Mouse (Mus musculus) MEL (cell line): ENCODE measurements around the gene Sp110. TPM values are rescaled to one million over a fixed set of nuclear protein-coding genes. Genes with fewer than 3 reads are reported as not detected.
A peak's percentile ranks its signal among the peaks of the same experiment; 100 is the strongest.
"Not testable (repeated sequence)": the region's sequence is repeated elsewhere in the genome, so short reads cannot be mapped to it uniquely, and the experiment has no call there.

Experiments
- DNase-seq: peaks from one replicate; pipeline ENCODE4 v3.0.0; 2011; ENCODE audit warnings: low read depth, low spot score
- H3K27ac ChIP-seq: 2 replicates; pipeline ENCODE4 v1.5.1; 2012; ENCODE audit warnings: low read depth, mild to moderate bottlenecking, control low read depth, low read length, moderate library complexity; ENCODE audit not compliant: control insufficient read depth
- H3K27me3 ChIP-seq, 2 experiments: fragments of 150-350 bp in 1 of 2; sonication (generic) in 1 of 2; 2 replicates each; pipeline ENCODE4 v1.6.1; 2012; ENCODE audit warnings: low read length in 2 of 2, mild to moderate bottlenecking in 2 of 2, improper control_type of control experiment in 1 of 2, moderate library complexity in 1 of 2; ENCODE audit not compliant: insufficient read depth in 2 of 2, control insufficient read depth in 1 of 2
- H3K36me3 ChIP-seq, 2 experiments: 2 replicates each; pipeline ENCODE4 v1.6.1; 2012 to 2014; ENCODE audit warnings: low read length in 2 of 2, improper control_type of control experiment in 1 of 2, inconsistent platforms in 1 of 2, mild to moderate bottlenecking in 1 of 2; ENCODE audit not compliant: insufficient read depth in 2 of 2, control insufficient read depth in 1 of 2
- H3K4me1 ChIP-seq, 2 experiments: fragments of 150-350 bp in 1 of 2; sonication (generic) in 1 of 2; 2 replicates each; pipeline ENCODE4 v1.6.1; 2012; ENCODE audit warnings: low read length in 2 of 2, improper control_type of control experiment in 1 of 2, mild to moderate bottlenecking in 1 of 2; ENCODE audit not compliant: insufficient read depth in 2 of 2, control insufficient read depth in 1 of 2
- H3K4me3 ChIP-seq, 2 experiments: fragments of 150-350 bp in 1 of 2; sonication (generic) in 1 of 2; 2 replicates each; pipeline ENCODE4 v1.5.1; 2012; ENCODE audit warnings: low read depth in 2 of 2, low read length in 2 of 2, mild to moderate bottlenecking in 2 of 2, moderate library complexity in 2 of 2, control low read depth in 1 of 2, improper control_type of control experiment in 1 of 2; ENCODE audit not compliant: control insufficient read depth in 1 of 2, insufficient read depth in 1 of 2
- H3K79me2 ChIP-seq: 2 replicates; pipeline ENCODE4 v1.6.1; 2012; ENCODE audit warnings: mild to moderate bottlenecking, low read length, moderate library complexity; ENCODE audit not compliant: control insufficient read depth, poor library complexity, insufficient read depth
- H3K9ac ChIP-seq: 2 replicates; pipeline ENCODE4 v1.6.1; 2012; ENCODE audit warnings: low read depth, mild to moderate bottlenecking, control low read depth, low read length, moderate library complexity; ENCODE audit not compliant: control insufficient read depth, poor library complexity, severe bottlenecking
- H3K9me3 ChIP-seq: fragments of 150-350 bp; sonication (generic); replicated peaks from 2 replicates; pipeline ENCODE4 v1.6.1; 2012; ENCODE audit warnings: mild to moderate bottlenecking, low read length, improper control_type of control experiment, moderate library complexity; ENCODE audit not compliant: insufficient read depth
- CTCF ChIP-seq, 3 experiments: IDR thresholded peaks in 2 of 3; conservative IDR thresholded peaks in 1 of 3; 2 replicates each; pipeline ENCODE4 v1.5.1; 2011 to 2012; ENCODE audit warnings: low read length in 3 of 3, low read depth in 2 of 3, mild to moderate bottlenecking in 2 of 3, improper control_type of control experiment in 1 of 3, inconsistent platforms in 1 of 3, mixed read lengths in 1 of 3, moderate library complexity in 1 of 3; ENCODE audit not compliant: control insufficient read depth in 1 of 3, insufficient read depth in 1 of 3, poor library complexity in 1 of 3, severe bottlenecking in 1 of 3
- MXI1 ChIP-seq: IDR thresholded peaks from 2 replicates; pipeline ENCODE4 v1.6.1; 2011; ENCODE audit warnings: mild to moderate bottlenecking, low read depth, low read length, improper control_type of control experiment
- RAD21 ChIP-seq: IDR thresholded peaks from 2 replicates; pipeline ENCODE4 v1.6.1; 2011; ENCODE audit warnings: mild to moderate bottlenecking, low read depth, low read length, improper control_type of control experiment
- SMC3 ChIP-seq: IDR thresholded peaks from 2 replicates; pipeline ENCODE4 v1.6.1; 2011; ENCODE audit warnings: low read depth, low read length, improper control_type of control experiment
- ZC3H11A ChIP-seq: IDR thresholded peaks from 2 replicates; pipeline ENCODE4 v1.6.1; 2012; ENCODE audit warnings: low read depth, mild to moderate bottlenecking, inconsistent platforms, low read length, improper control_type of control experiment
- polyA plus RNA-seq, 2 experiments: library from polyadenylated mRNA; stranded (reverse) in 1 of 2; unstranded in 1 of 2; fragments of >175 nt in 1 of 2; fragments of >200 nt in 1 of 2; gene quantifications; 2 replicates each; pipeline versions ENCODE4 v1.2.1 to v1.2.4; 2012; ENCODE audit warnings: low replicate concordance in 2 of 2, low read depth in 1 of 2; ENCODE audit not compliant: insufficient read length in 2 of 2, insufficient read depth in 1 of 2, missing spikeins in 1 of 2
- total RNA-seq: library from RNA; depleted of rRNA; stranded (reverse); fragments of 300-350 nt; gene quantifications from 2 replicates; pipeline ENCODE4 v1.2.3, GENCODE M21; 2012

The Sp110 gene
- total and polyA plus RNA-seq, 3 experiments, result 12.7 to 13.7 TPM; not detected in 1

GRCm38 (mm10) chr1:85581518-85581917 lies 17.1 kb downstream of the Sp110 start:
- not testable (repeated sequence) for H3K79me2 ChIP-seq, H3K9ac ChIP-seq, H3K9me3 ChIP-seq, H3K4me3 ChIP-seq, H3K27me3 ChIP-seq
- DNase-seq, result peak; percentile 47
- H3K27ac ChIP-seq, result peak overlapping the region; percentile 29
- peaks cover 6 to 18% of the 10 kb centered on the region in 2 experiments; a peak in 3 of 4 replicates for H3K4me1 ChIP-seq
- TF ChIP-seq RAD21, result peak; percentile 34
- TF ChIP-seq ZC3H11A, result 0 out of 2 replicates have a peak, but pooled peaks have one; percentile 10
- TF ChIP-seq SMC3, result peak; percentile 36
- peak; percentile 28; the same call in 1 of the 2 replicates for TF ChIP-seq MXI1
- peak in 2 of 3 experiments; percentile 23 to 26; a peak in 1 of 6 replicates for TF ChIP-seq CTCF (IDR thresholded peaks at IDR 0.05 in 2 of 3, conservative IDR thresholded peaks at IDR 0.05 in 1 of 3; ENCODE audit: control insufficient read depth in 1 of 3, insufficient read depth in 1 of 3, low read depth in 2 of 3, low read length in 3 of 3, poor library complexity in 1 of 3, severe bottlenecking in 1 of 3)
- H3K36me3 ChIP-seq, result peaks cover 0 to 16% of the 10 kb centered on the region in 2 experiments; a peak in 2 of 4 replicates

GRCm38 (mm10) chr1:85580578-85580977 lies 18.0 kb downstream of the Sp110 start:
- Histone ChIP-seq H3K36me3 (peaks cover 0 to 16% of the 10 kb centered on the region in 2 experiments; a peak in 2 of 4 replicates), H3K4me1 (peaks cover 6 to 18% of the 10 kb centered on the region in 2 experiments; a peak in 3 of 4 replicates), H3K27ac (peak overlapping the region; percentile 57; the same call in 1 of the 2 replicates)
- H3K4me3 ChIP-seq, H3K9me3 ChIP-seq, H3K79me2 ChIP-seq, H3K9ac ChIP-seq, H3K27me3 ChIP-seq: not testable (repeated sequence)
- DNase-seq, result peak; percentile 13

- not testable (repeated sequence) for H3K4me3 ChIP-seq, DNase-seq, H3K9me3 ChIP-seq, H3K27me3 ChIP-seq, H3K79me2 ChIP-seq, H3K9ac ChIP-seq
- Histone ChIP-seq H3K4me1 (peaks cover 6 to 18% of the 10 kb centered on the region in 2 experiments; a peak in 3 of 4 replicates), H3K36me3 (peaks cover 0 to 16% of the 10 kb centered on the region in 2 experiments; a peak in 2 of 4 replicates), H3K27ac (peak overlapping the region; percentile 28; the same call in 1 of the 2 replicates)
These were observed 18.5 kb downstream of the Sp110 start for GRCm38 (mm10) chr1:85580148-85580534.

GRCm38 (mm10) chr1:85579199-85580147 lies 19.1 kb downstream of the Sp110 start:
- not testable (repeated sequence) for H3K9me3 ChIP-seq, H3K4me3 ChIP-seq, H3K9ac ChIP-seq, DNase-seq, H3K79me2 ChIP-seq, H3K27me3 ChIP-seq
- peak overlapping the region; percentile 28; the same call in 1 of the 2 replicates for H3K27ac ChIP-seq
- peaks cover 0 to 16% of the 10 kb centered on the region in 2 experiments; a peak in 2 of 4 replicates for H3K36me3 ChIP-seq
- H3K4me1 ChIP-seq, result peaks cover 6 to 18% of the 10 kb centered on the region in 2 experiments; a peak in 3 of 4 replicates
